Mouse (Mus musculus) gonadal fat pad, adult 2 months (tissue): ENCODE measurements around the gene Tmem150c. TPM values are rescaled to one million over a fixed set of nuclear protein-coding genes. Genes with fewer than 3 reads are reported as not detected.

Experiments used
- DNase-seq: peaks from one replicate; pipeline ENCODE4 v3.0.0-alpha.2; 2012; ENCODE audit warnings: low read depth
- polyA plus RNA-seq: library from polyadenylated mRNA; depleted of rRNA; stranded (reverse); fragments of >200 nt; gene quantifications from 2 replicates; pipeline ENCODE4 v1.2.3, GENCODE M21; 2012

Gene Tmem150c
- polyA plus RNA-seq, 1 experiment: 103 TPM

DNA sequence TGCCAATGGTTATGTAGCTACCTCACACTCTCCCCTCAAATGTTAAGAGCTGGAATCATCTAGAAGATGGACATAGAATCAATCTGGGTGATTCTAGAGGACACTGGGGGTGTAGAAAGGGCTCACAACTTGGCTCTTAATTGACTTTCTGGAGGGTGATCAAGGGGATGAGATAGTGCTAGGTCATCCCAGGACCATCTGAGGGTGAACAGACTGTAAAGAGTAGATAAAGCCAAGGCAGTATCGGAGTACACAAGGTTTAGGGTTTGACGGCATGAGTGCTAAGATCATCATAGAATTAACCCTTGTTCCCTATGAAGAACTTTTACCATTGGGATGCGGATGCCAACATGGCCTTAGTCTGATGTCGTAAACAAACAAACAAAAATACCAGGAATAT is 61.6 kb downstream of the Tmem150c start:
- no peak for DNase-seq

DNA sequence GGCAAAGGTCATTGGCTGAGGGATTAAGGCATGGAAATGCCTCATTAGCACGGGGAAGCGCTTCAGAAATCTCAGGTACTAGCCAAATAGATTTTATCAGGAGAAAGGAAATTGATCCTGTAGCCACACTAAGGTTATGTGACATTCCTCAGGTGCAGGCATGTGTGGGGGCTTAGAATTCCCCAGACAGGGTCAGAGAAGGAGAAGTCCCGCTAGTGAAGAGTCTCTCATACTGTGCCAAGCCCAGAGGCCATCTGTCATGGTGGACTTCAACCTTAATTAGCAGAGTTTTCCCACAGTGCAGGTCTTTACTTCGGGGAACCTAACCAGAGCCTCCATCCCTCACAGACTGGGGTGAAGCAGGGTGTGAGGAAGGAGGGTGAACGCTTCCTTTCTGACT is 62.7 kb downstream of the Tmem150c start:
- no peak for DNase-seq

- DNase-seq: no peak
Observed at GRCm38 (mm10) chr5:100091602-100092001, 68.0 kb downstream of the Tmem150c start.

DNA sequence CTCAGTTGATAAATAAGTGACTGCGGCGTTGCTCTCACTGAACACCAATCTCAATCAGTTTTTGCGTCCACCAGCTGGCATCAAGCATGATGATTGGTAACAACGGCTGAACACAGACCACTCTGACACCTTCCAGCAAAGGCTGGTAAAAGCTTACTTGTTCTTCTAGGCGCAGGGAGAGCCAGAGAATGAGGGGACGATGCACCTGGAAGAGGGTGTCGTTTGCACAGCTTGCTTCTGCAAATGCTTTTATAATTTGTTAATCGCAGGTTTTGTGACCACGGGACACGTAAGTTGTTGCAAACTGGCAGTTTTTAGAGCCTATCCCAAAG is 68.4 kb downstream of the Tmem150c start:
- DNase-seq: no peak

GRCm38 (mm10) chr5:100090515-100091262 is 68.9 kb downstream of the Tmem150c start:
- no peak for DNase-seq

- no peak for DNase-seq
Observed at GRCm38 (mm10) chr5:100085097-100085496, 74.5 kb downstream of the Tmem150c start.

- DNase-seq: no peak
Observed at GRCm38 (mm10) chr5:100083953-100084562, 75.5 kb downstream of the Tmem150c start.

DNA sequence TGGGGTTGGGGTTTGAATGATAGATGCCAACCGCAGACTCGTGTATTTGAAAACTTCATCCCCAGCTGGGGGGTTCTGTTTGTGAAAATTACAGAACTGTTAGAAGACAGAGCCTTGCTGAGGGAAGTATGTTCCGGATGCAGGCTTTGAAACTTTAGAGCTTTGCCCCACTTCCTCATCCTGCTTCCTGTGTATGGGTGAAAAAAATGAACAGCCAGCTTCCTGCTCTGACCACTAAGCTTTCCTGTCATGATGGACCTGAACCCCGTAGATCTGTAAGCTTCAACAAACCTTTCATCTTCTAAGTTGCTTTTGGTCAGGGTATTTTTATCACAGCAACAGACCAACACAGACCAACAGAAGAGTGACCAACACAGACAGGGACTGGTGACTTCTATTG is 77.6 kb downstream of the Tmem150c start:
- no peak for DNase-seq

- no peak for DNase-seq
Observed at GRCm38 (mm10) chr5:100079931-100080275, 79.7 kb downstream of the Tmem150c start.

GRCm38 (mm10) chr5:100079040-100079930 is 80.3 kb downstream of the Tmem150c start:
- DNase-seq: no peak

GRCm38 (mm10) chr5:100074571-100074970 is 85.0 kb downstream of the Tmem150c start:
- no peak for DNase-seq

- DNase-seq: no peak
Observed at GRCm38 (mm10) chr5:100072557-100072956, 87.1 kb downstream of the Tmem150c start.

GRCm38 (mm10) chr5:100071541-100071940 is 88.1 kb downstream of the Tmem150c start:
- no peak for DNase-seq

GRCm38 (mm10) chr5:100070255-100070654 is 89.4 kb downstream of the Tmem150c start:
- no peak for DNase-seq

GRCm38 (mm10) chr5:100069526-100069925 is 90.1 kb downstream of the Tmem150c start:
- no peak for DNase-seq

- no peak for DNase-seq
Observed at GRCm38 (mm10) chr5:100067579-100067978, 92.0 kb downstream of the Tmem150c start.

DNA sequence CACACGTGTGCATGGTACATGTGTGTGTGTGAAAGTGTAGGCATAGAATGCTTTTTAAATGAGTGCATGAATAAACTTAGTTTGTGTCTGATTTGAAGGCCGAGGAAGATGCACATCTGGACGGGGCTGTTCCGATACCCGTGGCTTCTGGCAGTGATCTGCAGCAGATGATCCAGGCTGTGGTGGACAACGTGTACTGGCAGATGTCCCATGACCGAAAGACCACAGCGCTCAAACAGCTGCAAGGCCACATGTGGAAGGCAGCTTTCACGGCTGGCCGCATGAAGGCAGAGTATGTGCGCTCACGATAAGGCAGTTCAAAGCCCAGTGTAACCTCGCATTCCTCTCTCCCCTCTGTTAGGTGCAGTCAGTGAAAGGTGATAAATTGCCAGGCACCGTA is 98.7 kb downstream of the Tmem150c start:
- DNase-seq: no peak

DNA sequence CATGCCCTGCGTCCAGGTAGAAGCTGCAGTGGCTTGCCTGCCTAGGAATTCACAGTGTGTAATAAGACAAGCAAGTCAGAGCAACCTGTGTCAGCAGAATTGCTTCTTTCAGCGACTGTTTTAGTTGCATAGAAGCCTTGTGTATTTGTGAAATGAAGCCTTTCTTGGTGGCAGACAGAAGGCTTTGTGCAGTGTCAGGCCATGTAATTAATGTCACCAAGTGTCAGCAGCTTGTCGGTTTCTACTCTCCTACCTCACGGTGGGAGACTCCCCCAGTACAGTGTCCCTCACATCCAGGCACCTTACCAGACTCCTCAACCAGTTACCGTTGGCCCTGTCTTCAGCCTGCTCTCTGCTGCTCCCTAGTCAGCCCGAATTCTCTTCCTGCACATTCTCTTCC is 100.3 kb downstream of the Tmem150c start:
- no peak for DNase-seq

DNA sequence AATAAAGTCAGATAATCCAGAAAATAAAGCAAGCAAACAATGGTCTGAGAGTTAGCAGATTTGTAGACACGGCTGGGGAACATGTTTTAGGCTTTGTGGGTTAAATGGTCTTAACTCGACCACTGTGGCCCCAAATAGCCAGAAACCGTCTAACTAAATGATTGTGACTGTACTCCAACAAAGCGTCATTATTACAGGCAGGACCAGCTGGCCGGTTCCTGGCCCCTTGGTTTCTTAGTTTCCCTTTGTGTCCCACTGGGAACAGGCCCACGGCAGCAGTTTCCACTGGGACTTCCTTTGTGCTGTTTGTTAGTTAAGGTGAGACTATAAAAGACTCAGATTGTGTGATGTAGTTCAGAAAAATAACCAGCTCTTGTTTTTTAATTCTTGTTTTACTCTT is 100.9 kb downstream of the Tmem150c start:
- DNase-seq: no peak

DNA sequence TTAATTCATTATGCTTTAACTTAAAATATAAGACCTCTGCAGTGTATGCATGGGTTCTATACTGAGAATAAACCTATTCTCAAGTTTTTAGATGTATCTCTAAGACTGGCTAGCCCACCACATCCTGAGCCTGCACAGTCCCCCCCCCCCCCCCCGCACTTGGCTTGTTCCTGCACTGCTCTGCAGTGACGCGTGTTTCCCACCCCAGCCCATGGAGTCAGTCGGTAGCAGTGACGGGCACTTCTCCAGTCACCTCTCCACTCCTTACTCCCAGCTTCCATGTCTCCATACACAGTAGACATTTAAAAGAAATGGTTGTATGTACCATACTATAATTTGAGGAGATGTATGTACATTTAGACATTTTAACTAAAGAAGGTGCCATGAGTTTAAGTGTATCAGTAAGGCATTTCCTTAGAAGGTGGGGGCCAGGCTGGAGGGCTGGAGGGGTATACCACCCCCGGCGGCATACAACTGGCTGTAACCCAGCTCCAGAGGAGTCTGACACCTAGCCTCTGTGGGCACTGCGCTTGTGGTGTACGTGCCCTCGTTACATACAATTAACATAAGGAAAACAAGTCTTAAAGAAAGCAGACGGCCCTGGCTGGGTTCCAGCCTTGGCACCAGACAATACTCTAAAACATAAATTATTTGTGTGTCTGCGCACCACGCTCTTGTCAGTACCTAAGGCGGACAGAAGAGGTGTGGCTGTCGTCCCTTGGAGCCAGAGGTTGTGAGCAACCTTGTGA is 102.0 kb downstream of the Tmem150c start:
- DNase-seq: no peak

DNA sequence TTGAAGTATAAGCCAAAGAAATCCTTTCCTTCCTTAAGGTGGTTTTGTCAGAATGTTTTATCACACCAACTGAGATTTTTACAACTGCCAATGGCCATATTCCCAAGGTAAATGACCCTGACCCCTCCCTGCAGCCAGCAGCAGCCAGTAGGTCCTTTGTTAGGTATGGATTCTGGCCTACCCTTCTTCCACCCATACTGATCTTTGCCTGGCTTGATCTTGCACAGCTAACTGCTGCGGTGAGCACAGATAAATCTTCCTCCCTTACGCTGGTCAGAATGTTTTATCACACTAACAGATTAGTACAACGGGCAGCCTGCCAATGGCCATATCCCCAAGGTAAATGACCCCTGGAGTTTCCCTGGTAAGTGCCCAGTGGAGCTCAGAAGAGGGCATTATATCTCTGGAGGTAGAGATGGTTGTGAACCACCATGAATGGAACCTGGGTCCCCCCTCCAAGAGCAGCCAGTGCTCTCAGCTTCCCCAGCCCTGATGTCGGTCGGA is 103.7 kb downstream of the Tmem150c start:
- DNase-seq: no peak
